Mouse (Mus musculus) mouse trophoblast stem cell (cell line): ENCODE data around the gene Zfp949.

Source experiments
- in situ Hi-C, 2 experiments: fragments of 300-500 bp; cut with MseI, MboI; formaldehyde crosslinking; loops; 2 replicates in 1 of 2; 3 replicates in 1 of 2; pipeline ENCODE4 v1.15.1; 2025

The Zfp949 gene

DNA sequence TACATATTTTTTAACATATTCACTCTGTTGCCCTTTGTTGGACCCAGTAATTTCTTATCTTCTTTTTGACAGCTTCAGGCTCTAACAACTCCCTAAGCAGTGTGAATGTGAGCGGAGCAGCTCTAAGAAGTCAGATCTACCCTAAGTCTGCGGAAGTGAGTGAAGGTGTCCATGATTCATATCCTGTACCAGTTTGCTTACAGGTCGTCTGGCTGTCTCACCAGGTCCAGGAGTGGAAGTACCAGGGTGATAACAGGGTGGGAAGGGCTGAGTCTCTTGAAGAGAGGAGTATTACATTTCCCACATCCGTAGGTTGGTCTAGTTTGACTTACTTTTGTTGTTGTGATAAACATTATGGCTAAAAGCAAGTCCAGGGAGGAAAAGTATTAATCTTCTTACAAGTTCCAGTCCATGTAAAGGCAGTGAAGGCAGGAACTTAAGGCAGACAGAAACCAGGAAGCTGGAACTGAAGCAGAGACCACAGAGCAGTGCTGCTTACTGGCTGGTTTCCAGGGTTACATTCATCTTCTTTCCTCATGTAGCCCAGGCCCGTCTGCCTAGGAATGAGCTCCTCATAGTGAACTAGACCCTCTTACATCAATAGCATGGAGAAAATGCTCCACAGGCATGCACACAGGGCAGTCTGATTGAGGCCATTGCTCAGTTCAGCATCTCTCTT, 8.1 kb upstream of the Zfp949 start:
- in situ Hi-C loops: loop anchor here (10.0 to 25.0 kb wide), 2 partner anchors 295 to 802 kb away; partner anchors contain the start of gene Tbx18 (in 1 of the 2)

- in situ Hi-C loops: loop anchor here (10.0 to 25.0 kb wide), 2 partner anchors 298 to 806 kb away; partner anchors contain the start of gene Tbx18 (in 1 of the 2)
Observed at GRCm38 (mm10) chr9:88542816-88543215, 5.0 kb upstream of the Zfp949 start.

GRCm38 (mm10) chr9:88545534-88545933, 2.3 kb upstream of the Zfp949 start:
- in situ Hi-C loops: loop anchor here (10.0 to 25.0 kb wide), 2 partner anchors 301 to 808 kb away; partner anchors contain the start of gene Tbx18 (in 1 of the 2)

- in situ Hi-C loops: loop anchor here (10.0 to 25.0 kb wide), 2 partner anchors 301 to 809 kb away; partner anchors contain the start of gene Tbx18 (in 1 of the 2)
Observed at GRCm38 (mm10) chr9:88546166-88546565, 1.7 kb upstream of the Zfp949 start.

GRCm38 (mm10) chr9:88546657-88547056, 1.2 kb upstream of the Zfp949 start:
- in situ Hi-C loops: loop anchor here (10.0 to 25.0 kb wide), 2 partner anchors 302 to 809 kb away; partner anchors contain the start of gene Tbx18 (in 1 of the 2)

DNA sequence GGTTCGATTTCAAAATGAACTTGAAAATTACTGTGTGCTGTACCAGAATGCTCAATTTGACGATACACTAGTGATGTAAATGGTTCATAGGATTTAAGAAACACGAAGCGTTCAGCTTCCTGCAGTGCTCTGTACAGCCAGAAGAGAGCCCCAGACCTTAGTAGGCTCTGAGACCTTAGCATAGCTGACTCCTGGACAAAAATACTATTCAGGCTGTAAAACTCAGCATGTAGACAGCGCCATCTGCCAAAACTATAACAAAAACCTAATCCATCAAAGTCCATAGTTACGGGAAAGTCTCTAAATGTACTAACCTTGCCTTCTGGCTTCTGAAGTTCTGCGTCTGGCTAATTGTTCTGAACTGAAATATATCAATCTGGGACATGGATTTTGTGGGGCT, 550 bp upstream of the Zfp949 start:
- in situ Hi-C loops: loop anchor here (10.0 to 25.0 kb wide), 2 partner anchors 302 to 810 kb away; partner anchors contain the start of gene Tbx18 (in 1 of the 2)

DNA sequence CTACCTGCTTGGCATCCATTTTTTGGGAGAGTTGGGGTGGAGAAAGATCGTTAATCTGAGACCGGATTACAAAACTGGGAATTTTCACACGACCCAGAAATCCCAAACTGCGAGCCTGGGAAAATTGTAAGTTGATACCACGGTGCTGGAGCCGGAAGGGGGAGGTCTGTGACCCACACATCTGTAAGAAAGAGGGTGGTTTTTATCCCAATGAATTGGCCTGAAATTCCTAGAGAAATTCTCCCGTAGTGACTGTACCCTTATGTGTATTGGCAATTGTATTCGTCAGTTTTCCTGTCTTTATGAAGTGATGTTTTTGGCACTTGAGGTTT, 760 bp downstream of the Zfp949 start:
- in situ Hi-C loops: loop anchor here (10.0 to 25.0 kb wide), 2 partner anchors 304 to 811 kb away; partner anchors contain the start of gene Tbx18 (in 1 of the 2)

DNA sequence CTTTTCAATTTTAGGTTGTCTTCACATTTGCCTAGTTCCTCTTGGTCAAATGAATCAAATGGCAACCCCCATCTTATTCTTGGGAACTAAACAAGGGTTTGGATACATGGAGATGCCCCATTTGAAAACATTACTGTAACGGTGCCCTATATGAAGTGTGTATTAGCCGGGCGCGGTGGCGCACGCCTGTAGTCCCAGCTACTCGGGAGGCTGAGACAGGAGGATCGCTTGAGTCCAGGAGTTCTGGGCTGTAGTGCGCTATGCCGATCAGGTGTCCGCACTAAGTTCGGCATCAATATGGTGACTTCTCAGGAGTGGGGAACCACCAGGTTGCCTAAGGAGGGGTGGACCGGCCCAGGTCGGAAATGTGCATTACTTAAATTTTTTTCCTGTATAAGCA, 5.3 kb downstream of the Zfp949 start:
- in situ Hi-C loops: loop anchor here in 1 of 2 experiments (25.0 kb wide), 1 partner anchor 159 kb away; the partner anchor contains the start of gene Mthfsl

DNA sequence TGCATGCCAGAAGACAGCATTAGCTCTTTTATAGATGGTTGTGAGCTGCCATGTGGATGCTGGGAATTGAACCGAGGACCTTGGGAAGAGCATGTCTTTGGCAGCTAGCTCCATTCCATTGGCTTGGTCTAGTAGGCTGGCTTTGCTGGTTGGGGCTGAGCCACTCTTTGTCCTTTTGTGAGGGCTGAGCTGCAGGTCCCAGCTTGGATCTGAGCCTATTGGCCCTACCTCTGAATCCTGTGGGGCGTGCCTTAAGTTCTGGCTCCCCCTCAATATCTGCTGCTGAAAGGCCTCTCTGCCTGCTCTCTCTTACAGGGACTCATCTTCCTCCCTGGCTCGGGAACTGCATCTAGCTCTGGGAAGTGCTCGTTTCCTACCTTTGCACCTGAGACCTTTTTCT, 10.3 kb downstream of the Zfp949 start:
- in situ Hi-C loops: loop anchor here in 1 of 2 experiments (25.0 kb wide), 1 partner anchor 154 kb away; the partner anchor contains the start of gene Mthfsl

- in situ Hi-C loops: loop anchor here in 1 of 2 experiments (25.0 kb wide), 1 partner anchor 151 kb away; the partner anchor contains the start of gene Mthfsl
Observed at GRCm38 (mm10) chr9:88561476-88561875, 13.7 kb downstream of the Zfp949 start.

- in situ Hi-C loops: loop anchor here in 1 of 2 experiments (5.0 to 25.0 kb wide), 2 partner anchors 142 to 532 kb away; partner anchors contain the start of gene Mthfsl
Observed at GRCm38 (mm10) chr9:88570471-88570870, 22.7 kb downstream of the Zfp949 start.

DNA sequence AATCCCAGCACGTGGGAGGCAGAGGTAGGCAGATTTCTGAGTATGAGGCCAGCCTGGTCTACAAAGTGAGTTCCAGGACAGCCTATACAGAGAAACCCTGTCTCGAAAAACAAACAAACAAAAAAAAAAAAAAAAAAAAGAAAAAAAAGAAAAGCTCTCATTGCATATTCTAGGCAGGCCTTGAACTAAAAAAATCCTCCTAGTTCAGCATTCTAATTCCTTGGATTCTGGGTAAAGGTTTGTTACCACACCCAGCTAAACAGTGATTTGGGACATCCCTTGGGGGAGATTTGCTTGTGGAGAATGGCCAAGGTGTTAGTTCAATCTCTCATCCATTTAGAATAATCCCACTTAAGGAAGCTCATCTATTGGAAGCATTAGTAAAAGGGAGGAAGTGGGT, 32.8 kb downstream of the Zfp949 start, which contains the start of gene Trim43a:
Trim43a (plus strand) TSS at position 301 of the 400 bp plus-strand sequence.
- in situ Hi-C loops: loop anchor here in 1 of 2 experiments (25.0 kb wide), 1 partner anchor 257 kb away; the partner anchor contains the start of gene Trim43c

DNA sequence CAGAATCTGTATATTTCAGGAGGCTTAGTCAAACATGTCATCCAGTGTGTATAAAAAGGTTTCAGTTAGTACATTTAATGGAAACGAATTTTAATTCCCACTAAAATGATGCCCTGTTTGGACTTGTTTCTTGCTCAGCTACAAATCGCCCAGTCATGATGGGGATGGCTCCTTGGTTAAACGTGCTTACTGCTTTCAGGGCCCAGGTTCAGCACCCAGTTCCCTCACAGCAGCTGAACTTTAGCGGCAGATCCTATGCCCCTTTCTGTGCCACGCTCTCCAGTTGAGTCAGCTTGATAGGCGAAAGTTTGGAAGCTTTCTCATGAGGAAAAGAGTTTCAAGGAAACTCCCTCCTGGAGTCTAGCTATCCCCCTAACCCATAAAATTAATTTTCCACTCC, 45.9 kb downstream of the Zfp949 start:
- in situ Hi-C loops: loop anchor here in 1 of 2 experiments (25.0 kb wide), 1 partner anchor 244 kb away; the partner anchor contains the start of gene Trim43c

- in situ Hi-C loops: loop anchor here in 1 of 2 experiments (25.0 kb wide), 1 partner anchor 238 kb away; the partner anchor contains the start of gene Trim43c
Observed at GRCm38 (mm10) chr9:88599206-88600162, 51.7 kb downstream of the Zfp949 start.
